Mouse (Mus musculus) midbrain, embryonic 10.5 days (tissue): ENCODE measurements around the gene Eif2b4. TPM values are rescaled to one million over a fixed set of nuclear protein-coding genes. Genes with fewer than 3 reads are reported as not detected.

Experiments used
- polyA plus RNA-seq: library from polyadenylated mRNA; unstranded; fragments of >200 nt; fragmentation: Nextera tagmentation; extraction: Ambion mirVana; gene quantifications from 2 replicates; pipeline ENCODE4 v1.2.1, GENCODE M21; 2016

Eif2b4 gene
- polyA plus RNA-seq, 1 experiment from 2014 or later = 86.3 TPM

Other genes with a start within 250 kb of the Eif2b4 start
- 4.9 and 5.8 TPM in 2 replicates for gene Cgref1, start 247.8 kb downstream of the Eif2b4 start, polyA plus RNA-seq
- 138 and 149 TPM in 2 replicates for gene Preb, start 233.1 kb downstream of the Eif2b4 start, polyA plus RNA-seq
- gene Tcf23, start 224.8 kb downstream of the Eif2b4 start, polyA plus RNA-seq = 0.02 TPM in 1 of 2 replicates, not detected in the other
- 80.5 and 99.6 TPM in 2 replicates for gene Atraid, start 145.1 kb downstream of the Eif2b4 start, polyA plus RNA-seq
- gene Slc5a6, start 144.5 kb downstream of the Eif2b4 start, polyA plus RNA-seq = 10.6 and 11.4 TPM in 2 replicates
- 52.4 and 53.3 TPM in 2 replicates for gene Cad, start 138.7 kb downstream of the Eif2b4 start, polyA plus RNA-seq
- gene Dnajc5g, start 87.1 kb downstream of the Eif2b4 start, polyA plus RNA-seq = not detected in 2 replicates
- 1.5 and 7.1 TPM in 2 replicates for gene Slc30a3, start 85.2 kb downstream of the Eif2b4 start, polyA plus RNA-seq
- not detected in 2 replicates for gene Trim54, start 76.7 kb downstream of the Eif2b4 start, polyA plus RNA-seq
- gene Ucn, start 54.6 kb downstream of the Eif2b4 start, polyA plus RNA-seq = not detected in 2 replicates
- 58.7 and 64.5 TPM in 2 replicates for gene Mpv17, start 39.2 kb downstream of the Eif2b4 start, polyA plus RNA-seq
- 1.7 and 2.1 TPM in 2 replicates for gene Gm29609, start 13.5 kb downstream of the Eif2b4 start, polyA plus RNA-seq
- 120 and 124 TPM in 2 replicates for gene Gtf3c2, start 13.3 kb downstream of the Eif2b4 start, polyA plus RNA-seq
- 139 and 153 TPM in 2 replicates for gene Snx17, start 203 bp downstream of the Eif2b4 start, polyA plus RNA-seq
- gene Zfp513, start 8.9 kb upstream of the Eif2b4 start, polyA plus RNA-seq = 11.5 and 13.8 TPM in 2 replicates
- 195 and 214 TPM in 2 replicates for gene Ppm1g, start 27.3 kb upstream of the Eif2b4 start, polyA plus RNA-seq
- gene Nrbp1, start 47.4 kb upstream of the Eif2b4 start, polyA plus RNA-seq = 160 and 171 TPM in 2 replicates
- 0.23 and 0.36 TPM in 2 replicates for gene Gm9970, start 47.8 kb upstream of the Eif2b4 start, polyA plus RNA-seq
- gene Krtcap3, start 58.3 kb upstream of the Eif2b4 start, polyA plus RNA-seq = 2.9 and 3.0 TPM in 2 replicates
- gene Ift172, start 97.7 kb upstream of the Eif2b4 start, polyA plus RNA-seq = 33.8 and 40.6 TPM in 2 replicates
- 48.9 and 51.0 TPM in 2 replicates for gene Fndc4, start 102.7 kb upstream of the Eif2b4 start, polyA plus RNA-seq
- 0.24 TPM in 1 of 2 replicates, not detected in the other for gene Gckr, start 104.0 kb upstream of the Eif2b4 start, polyA plus RNA-seq